Mouse (Mus musculus) adrenal gland, postnatal 10 days (tissue): ENCODE data around the gene Cubn. TPM values are rescaled to one million over a fixed set of nuclear protein-coding genes. Genes with fewer than 3 reads are reported as not detected.

Experiments
- DNase-seq: peaks from one replicate; pipeline ENCODE4 v3.0.0; 2021; ENCODE audit warnings: mixed read lengths
- total RNA-seq, 2 experiments: library from RNA; stranded (reverse); gene quantifications; 2 replicates each; pipeline ENCODE4 v1.2.3; 2021

Cubn gene
- total RNA-seq, 2 experiments from 2014 or later, result 0.48 to 0.58 TPM

GRCm38 (mm10) chr2:13407698-13408097, 83.9 kb downstream of the Cubn start:
- no peak for DNase-seq

- DNase-seq, result no peak
Measured at GRCm38 (mm10) chr2:13407272-13407671, 84.3 kb downstream of the Cubn start.

- DNase-seq, result no peak
Measured at GRCm38 (mm10) chr2:13404986-13405678, 86.5 kb downstream of the Cubn start.

DNA sequence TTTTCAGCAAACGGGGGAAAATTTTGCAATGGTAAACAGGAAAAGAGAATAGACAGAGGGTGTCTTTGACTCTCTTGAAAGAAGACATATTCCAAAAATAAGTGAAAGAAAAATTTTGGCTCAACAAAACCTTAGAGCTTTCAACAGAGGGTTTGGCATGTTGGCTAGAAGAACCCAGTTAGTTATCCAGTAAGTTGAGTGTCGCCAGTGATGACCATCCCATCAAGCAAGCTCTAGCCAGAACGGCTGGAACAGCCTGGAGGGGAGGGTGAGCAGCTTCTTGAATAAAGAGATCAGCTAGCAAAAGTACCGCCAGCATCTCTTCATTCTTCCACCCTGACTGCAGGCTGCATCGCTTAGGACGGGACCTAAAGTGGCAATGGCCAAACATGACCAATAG, 90.8 kb downstream of the Cubn start:
- no peak for DNase-seq

DNA sequence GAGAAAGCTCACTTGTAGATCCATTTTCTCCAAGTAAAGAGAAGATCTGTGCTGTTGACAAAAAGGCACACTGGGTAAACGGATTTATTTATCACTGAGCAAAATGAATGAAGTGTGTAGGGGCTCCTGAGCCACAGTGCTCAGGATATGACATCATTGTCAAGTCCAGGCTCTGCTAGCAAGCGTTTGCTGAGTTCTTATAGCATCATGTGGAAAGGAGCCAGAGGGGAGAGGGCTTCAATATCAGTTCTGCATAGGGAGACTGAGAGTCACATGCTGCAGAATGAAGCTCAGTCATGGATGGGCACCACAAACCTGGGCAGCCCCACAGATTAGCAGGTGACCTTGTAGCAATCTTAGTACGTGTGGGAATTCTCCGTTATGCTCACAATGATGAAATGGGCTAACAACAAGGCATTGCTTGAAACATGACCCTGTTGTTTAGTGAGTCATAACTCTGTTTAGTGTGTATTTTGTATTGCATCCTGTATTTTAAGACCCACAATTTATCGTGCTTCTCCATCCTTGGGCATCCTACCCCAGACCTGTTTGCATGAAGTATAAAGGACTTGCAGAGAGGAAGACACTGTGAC, 92.0 kb downstream of the Cubn start:
- DNase-seq, result no peak

- peak; percentile 77 for DNase-seq
Measured at GRCm38 (mm10) chr2:13398955-13399354, 92.7 kb downstream of the Cubn start.

DNA sequence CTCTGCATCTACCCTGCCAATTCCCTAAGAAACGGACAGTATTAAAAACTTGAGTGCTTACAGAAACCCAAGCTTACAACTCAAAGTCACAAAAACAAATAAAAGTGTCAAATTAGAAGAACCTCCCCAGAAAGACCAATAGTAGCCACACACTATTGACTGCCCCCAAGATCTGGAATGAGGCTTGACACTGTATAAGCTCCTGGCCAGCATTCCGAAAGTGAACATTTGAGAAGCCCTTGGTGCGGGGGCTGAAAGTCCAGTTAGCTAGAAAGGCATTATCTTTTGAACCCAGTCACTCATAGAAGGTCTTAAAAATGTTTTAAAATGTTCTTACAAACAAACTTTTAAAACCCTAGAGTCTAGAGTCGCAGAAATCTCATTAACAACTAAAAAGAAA, 93.1 kb downstream of the Cubn start:
- no peak for DNase-seq

- peak; percentile 43 for DNase-seq
Measured at GRCm38 (mm10) chr2:13396124-13396540, 95.5 kb downstream of the Cubn start.

GRCm38 (mm10) chr2:13391018-13391417, 100.6 kb downstream of the Cubn start:
- no peak for DNase-seq

GRCm38 (mm10) chr2:13386631-13387030, 105.0 kb downstream of the Cubn start:
- DNase-seq, result no peak

DNA sequence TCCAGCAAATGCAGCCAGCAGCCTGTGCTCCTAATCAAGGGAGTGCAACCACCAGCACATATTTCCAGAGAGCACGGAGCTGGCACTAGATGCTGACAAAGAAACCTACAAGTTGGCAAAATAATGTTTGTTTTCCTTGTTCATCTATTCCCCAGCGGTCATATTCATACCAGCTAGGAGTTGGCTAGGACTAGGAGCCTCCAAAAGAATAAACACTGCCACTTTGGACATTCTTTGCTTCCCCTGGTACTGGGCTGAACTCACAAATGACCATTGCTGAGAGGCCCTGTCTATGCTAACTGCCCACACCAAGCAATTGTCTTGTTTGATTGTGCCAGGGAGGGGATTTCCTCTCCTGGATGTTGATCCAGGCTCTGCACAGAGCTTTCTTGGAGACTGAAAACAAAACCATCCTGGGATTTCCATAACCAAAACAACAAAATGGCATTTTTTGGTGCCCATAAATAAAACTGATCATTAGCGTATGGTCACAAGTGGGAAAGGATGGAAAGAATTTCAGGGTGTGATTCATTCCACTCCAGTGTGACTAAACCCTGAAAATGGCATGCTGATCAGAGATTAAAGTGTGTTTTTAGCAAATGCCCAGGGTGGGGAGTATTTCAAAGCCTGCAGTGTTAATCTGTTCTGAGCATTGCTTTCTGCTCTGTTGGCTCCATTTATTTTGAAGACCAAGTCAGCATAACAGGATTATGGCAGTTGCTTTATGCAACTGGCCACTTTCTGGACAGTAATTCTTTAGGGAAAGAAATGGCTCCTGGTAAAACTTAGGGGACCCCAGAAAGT, 105.9 kb downstream of the Cubn start:
- DNase-seq, result no peak

GRCm38 (mm10) chr2:13384775-13385541, 106.7 kb downstream of the Cubn start:
- DNase-seq, result peak; percentile 42

DNA sequence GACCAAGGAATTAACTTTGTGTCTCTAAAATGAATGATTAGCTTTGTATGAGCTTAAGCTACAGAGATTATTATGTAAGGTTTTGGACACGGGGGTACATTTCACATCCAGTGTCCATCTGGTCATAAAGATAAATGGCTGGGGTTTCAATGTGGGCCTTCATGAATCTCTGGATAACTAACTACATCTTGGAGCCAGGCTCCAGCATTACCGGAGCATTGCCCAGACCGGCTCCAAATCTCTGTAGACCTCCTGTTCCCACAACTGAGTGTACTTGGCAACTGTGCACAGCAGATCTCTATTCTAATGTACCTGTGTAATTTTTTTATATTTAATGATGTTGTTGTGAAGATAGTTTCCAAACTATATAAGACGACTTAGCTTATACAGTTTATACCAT, 115.4 kb downstream of the Cubn start:
- DNase-seq, result no peak

DNA sequence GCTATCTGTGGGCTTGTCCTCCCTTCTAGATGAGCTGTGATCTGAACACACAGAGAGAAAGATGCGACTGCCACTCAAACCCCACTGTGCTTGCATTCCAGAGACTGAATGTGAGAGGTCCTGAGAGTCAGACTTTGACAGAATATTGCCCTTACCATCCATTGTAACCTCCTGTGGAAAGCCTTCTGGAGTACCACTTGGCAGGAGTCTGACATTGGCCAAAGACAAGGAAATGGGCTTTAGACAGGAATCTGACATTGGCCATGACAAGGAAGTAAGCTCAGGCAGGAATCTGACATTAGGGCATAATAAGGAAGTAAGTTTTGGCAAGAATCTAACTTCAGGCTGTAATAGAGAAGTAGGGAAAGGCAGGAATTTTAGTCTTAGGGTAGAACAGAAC, 118.3 kb downstream of the Cubn start:
- no peak for DNase-seq

- DNase-seq, result no peak
Measured at GRCm38 (mm10) chr2:13372825-13373224, 118.8 kb downstream of the Cubn start.

DNA sequence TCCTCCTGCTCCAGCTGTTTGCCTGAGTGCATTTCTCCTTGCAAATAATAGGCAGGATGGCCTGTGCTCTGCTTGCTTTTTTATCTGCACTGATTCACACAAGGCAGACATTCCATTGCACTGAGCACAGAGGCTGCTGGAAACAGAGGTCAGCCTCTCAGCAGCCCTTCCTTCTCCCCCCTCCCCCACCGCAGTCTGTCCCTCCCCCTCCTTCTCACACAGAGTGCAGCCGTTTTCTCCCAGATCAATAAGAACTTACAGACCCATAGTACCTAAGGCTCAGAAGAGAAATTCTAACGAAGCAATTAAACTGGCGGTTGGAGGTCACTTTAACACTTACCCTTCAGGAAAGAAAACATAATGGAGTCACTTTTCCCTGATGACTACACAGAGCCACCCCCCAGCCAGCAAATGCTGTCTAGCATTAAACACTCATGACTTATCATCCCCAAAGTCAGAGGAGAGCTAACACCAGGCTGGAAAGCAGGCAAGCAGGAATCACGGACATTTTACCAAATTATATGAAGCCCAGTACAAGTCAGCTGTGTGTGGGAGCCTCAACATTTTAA, 119.3 kb downstream of the Cubn start:
- peak; percentile 61 for DNase-seq

DNA sequence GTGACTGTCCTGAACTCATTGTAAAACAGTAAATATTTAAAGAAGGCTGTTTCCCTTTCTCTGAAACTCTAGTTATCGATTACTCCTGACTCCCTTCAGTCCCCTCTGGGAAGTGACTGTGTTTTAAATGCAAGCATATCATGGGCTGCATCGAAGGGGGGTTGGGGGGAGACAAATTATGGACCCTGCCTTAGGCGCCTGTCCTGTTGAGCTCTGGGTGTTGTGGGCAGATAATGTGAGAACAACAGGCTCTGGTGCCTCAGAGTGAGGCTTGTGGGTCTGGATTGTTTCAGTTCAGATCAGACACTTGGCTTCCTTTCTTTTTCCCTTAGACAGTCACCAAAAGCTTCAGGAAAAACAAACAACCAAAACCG, 119.8 kb downstream of the Cubn start:
- no peak for DNase-seq

- DNase-seq, result no peak
Measured at GRCm38 (mm10) chr2:13371072-13371796, 120.4 kb downstream of the Cubn start.

DNA sequence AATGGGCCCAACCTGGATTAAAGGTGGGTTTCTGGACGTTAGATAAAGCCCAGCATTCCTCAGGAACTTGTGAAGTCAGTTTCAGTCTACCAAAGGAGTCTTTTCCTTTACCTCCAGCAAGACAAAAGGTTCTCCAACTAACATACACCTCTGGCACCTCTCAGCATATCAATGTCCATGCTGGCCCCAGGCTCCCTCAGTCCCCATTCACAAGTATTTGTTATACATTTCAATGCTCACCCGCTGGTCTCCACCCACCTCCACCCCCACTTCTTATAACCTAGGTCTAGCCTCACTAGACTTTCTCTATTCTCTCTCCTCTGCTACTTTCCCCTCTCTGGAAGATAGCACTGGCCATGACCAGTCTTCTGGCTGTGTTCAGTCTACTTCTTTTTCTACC, 121.1 kb downstream of the Cubn start:
- no peak for DNase-seq

- no peak for DNase-seq
Measured at GRCm38 (mm10) chr2:13368517-13368916, 123.1 kb downstream of the Cubn start.

GRCm38 (mm10) chr2:13357885-13358552, 133.6 kb downstream of the Cubn start:
- peak; percentile 51 for DNase-seq
